Mouse (Mus musculus) megakaryocyte, embryonic 14.5 days (primary cell): ENCODE measurements around the gene Nell1.

Source experiments
- FLI1 ChIP-seq: IDR thresholded peaks from 2 replicates; pipeline ENCODE4 v1.6.1; 2012; ENCODE audit warnings: low read length, inconsistent platforms, mixed read lengths
- GATA1 ChIP-seq: IDR thresholded peaks from 3 replicates; pipeline ENCODE4 v1.6.1; 2012; ENCODE audit warnings: mixed read lengths, low read length, inconsistent platforms, borderline replicate concordance

DNA sequence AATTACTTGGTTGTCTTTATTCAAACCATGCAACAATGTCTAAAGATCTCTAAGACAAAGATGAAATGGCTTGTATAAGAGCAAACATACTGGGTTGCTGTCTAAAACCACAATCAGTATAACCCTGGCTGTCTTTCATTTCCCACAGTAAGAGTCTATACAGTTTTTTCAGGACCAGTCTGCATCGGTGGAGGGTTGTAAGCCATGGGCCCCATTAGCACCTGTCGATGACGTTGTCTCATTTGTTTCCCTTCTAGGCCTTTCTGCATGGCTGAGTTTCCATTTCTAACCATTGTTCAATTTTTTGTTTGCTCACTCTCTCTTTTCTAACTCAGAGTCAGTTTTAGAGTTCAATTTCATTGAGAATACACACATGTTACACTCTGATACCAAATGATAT is 540.2 kb downstream of the Nell1 start:
- TF ChIP-seq GATA1 (no peak), FLI1 (no peak)
